Mouse (Mus musculus) G1E (cell line): Measurements from ENCODE around the gene Syne3.

ENCODE experiments used
- CTCF ChIP-seq: IDR thresholded peaks from 2 replicates; pipeline ENCODE4 v1.5.1; 2012; ENCODE audit warnings: low read depth, low read length, inconsistent platforms, mixed read lengths
- GATA1 ChIP-seq: IDR thresholded peaks from 2 replicates; pipeline ENCODE4 v1.6.1; 2012; ENCODE audit warnings: borderline replicate concordance, low read length, inconsistent platforms, mixed read lengths
- POLR2AphosphoS5 ChIP-seq: IDR thresholded peaks from 2 replicates; pipeline ENCODE4 v1.6.1; 2012; ENCODE audit warnings: low read depth, low read length, inconsistent platforms; ENCODE audit not compliant: insufficient replicate concordance

GRCm38 (mm10) chr12:105000487-105001283, 8.9 kb downstream of the Syne3 start:
- TF ChIP-seq CTCF (no peak), POLR2AphosphoS5 (no peak), GATA1 (no peak)
